Mouse (Mus musculus): ENCODE measurements around the gene Ccdc43.

GRCm38 (mm10) chr11:102665637-102666435, 31.7 kb downstream of the Ccdc43 start:
- TF ChIP-seq CTCF (conservative IDR thresholded peaks at IDR 0.05; ENCODE audit: low read length) (no peak), POU5F1 (IDR thresholded peaks at IDR 0.05; ENCODE audit: borderline replicate concordance, low read length) (no peak)
